Mouse (Mus musculus) bone marrow, adult 2 months (tissue): Measurements from ENCODE around the gene Cd5.

ENCODE experiments used
- CTCF ChIP-seq: fragments of 200-500 bp; IDR thresholded peaks from 2 replicates; pipeline ENCODE4 v1.5.1; 2011; ENCODE audit warnings: low read length, control low read depth; ENCODE audit not compliant: control insufficient read depth, insufficient read depth
- POLR2A ChIP-seq: fragments of 200-500 bp; IDR thresholded peaks from 2 replicates; pipeline ENCODE4 v1.6.1; 2011; ENCODE audit warnings: low read depth, mild to moderate bottlenecking, control low read depth, low read length, borderline replicate concordance; ENCODE audit not compliant: control insufficient read depth

GRCm38 (mm10) chr19:10776906-10777305, 38.1 kb upstream of the Cd5 start:
- TF ChIP-seq POLR2A (no peak), CTCF (no peak)
